Mouse (Mus musculus): ENCODE measurements around the gene 1110008P14Rik. TPM values are rescaled to one million over a fixed set of nuclear protein-coding genes. Genes with fewer than 3 reads are reported as not detected.

Gene 1110008P14Rik
- polyA plus RNA-seq, 1 experiment from 2014 or later = 46.5 TPM

DNA sequence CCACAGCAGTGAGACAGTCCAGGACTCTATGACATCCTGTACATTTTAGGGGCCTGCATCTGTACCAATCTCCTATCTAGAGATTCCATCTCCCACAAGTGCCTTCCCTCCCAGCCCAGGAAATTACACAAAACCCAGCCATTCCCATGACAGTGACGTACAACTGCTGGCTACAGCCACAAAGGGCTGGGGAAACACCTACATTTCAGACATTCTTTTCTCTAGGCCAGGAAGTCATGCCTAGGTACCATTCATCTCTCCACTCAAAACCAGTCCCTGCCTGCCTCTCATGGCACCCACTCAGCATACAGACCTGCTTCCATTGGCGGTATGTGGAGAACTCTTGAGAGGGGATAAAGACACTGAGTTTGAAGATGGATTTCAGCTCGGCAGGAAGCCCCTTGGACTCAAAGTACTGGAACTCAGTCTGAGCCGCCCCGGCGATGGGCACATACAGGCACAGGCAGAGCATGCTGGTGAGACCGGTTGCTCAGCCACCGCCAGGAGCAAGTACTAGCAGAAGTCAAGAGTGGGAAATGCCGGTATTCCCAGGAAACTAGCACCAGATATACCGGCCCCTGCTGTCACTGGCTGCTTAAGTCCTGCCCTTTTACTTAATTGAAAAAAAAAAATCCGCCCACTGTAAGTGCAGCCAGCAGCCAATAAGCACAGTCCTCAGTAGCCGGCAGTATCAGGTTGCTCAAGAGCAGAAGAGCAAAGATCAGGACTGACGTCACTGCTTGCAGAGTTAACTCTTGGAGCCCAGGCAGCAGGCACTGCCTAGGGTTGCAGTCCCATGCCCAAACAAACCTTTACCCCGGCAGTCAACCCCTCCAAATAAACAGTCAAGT lies 42.0 kb upstream of the 1110008P14Rik start:
- Histone ChIP-seq H3K9ac (ENCODE audit: low read length) (peak overlapping the region; percentile 67), H3K27me3 (ENCODE audit: control insufficient read depth, insufficient read depth, low read length) (no peaks in the 10 kb centered on the region), H3K27ac (ENCODE audit: low read length) (peak overlapping the region; percentile 89), H3K9me3 (replicated peaks; ENCODE audit: control insufficient read depth, low read length) (no peaks in the 10 kb centered on the region), H3K36me3 (ENCODE audit: control insufficient read depth, insufficient read depth) (peaks cover 8% of the 10 kb centered on the region; the same call in 1 of the 2 replicates), H3K4me2 (ENCODE audit: low read depth, low read length) (peak overlapping the region; percentile 86), H3K4me3 (ENCODE audit: low read length) (peak overlapping the region; percentile 61), H3K4me1 (ENCODE audit: control insufficient read depth, insufficient read depth, low read length) (peaks cover 36% of the 10 kb centered on the region)
- WGBS = 6% methylated on average over 14 of the region's 14 CpGs
- ATAC-seq (replicated peaks; ENCODE audit: extremely low read depth, insufficient read depth, low FRiP score) = peak; percentile 92

DNA sequence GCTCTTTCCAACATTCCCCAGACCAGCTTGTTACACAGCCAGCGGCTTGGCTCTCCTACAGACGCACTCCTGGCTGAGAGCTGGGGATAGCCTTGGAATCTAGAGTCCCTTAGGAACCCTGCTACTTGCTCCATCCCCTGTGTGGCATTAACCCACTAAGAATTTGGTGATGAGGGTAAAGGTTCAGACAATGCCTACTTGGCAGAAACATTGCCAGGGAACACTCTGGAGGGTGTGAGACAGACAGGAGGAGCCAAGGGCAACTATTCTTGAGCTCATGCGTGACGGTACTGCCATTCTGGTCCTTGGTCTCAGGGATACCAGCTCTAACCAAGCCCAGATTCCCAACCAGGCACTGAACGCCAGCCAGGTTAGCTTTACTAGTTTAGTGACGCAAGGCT lies 40.1 kb upstream of the 1110008P14Rik start:
- H3K9ac ChIP-seq (ENCODE audit: low read length) = no peak overlapping the region
- 88% methylated on average over 6 of the region's 6 CpGs for WGBS
- H3K4me3 ChIP-seq (ENCODE audit: low read length) = no peak overlapping the region
- H3K4me1 ChIP-seq (ENCODE audit: control insufficient read depth, insufficient read depth, low read length) = peaks cover 28% of the 10 kb centered on the region
- H3K9me3 ChIP-seq (replicated peaks; ENCODE audit: control insufficient read depth, low read length) = no peaks in the 10 kb centered on the region
- H3K27me3 ChIP-seq (ENCODE audit: control insufficient read depth, insufficient read depth, low read length) = no peaks in the 10 kb centered on the region
- no peak overlapping the region for H3K27ac ChIP-seq (ENCODE audit: low read length)
- no peak overlapping the region for H3K4me2 ChIP-seq (ENCODE audit: low read depth, low read length)
- ATAC-seq (replicated peaks; ENCODE audit: extremely low read depth, insufficient read depth, low FRiP score) = no peak
- peaks cover 19% of the 10 kb centered on the region for H3K36me3 ChIP-seq (ENCODE audit: control insufficient read depth, insufficient read depth)

DNA sequence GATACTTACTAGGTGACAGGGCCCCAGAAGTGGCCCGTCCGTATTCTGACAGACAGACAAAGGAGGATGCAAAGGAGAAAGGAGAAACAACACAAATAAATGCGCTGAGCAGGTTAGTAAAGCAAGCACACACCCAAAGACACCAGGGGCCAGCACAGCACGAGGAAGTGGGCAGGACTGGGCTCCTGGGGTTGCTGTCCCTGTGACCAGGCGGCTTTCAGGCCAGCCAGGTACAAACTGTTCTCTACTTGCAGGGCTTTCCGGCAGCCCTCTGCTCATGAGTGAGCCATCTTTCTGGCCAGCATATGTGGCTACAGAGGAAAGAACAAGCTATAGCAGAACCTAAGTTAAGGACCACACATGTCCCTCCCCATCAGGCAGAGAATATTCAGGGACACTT lies 38.9 kb upstream of the 1110008P14Rik start:
- H3K9me3 ChIP-seq (replicated peaks; ENCODE audit: control insufficient read depth, low read length) = no peaks in the 10 kb centered on the region
- no peak overlapping the region for H3K4me2 ChIP-seq (ENCODE audit: low read depth, low read length)
- H3K36me3 ChIP-seq (ENCODE audit: control insufficient read depth, insufficient read depth) = peaks cover 30% of the 10 kb centered on the region
- H3K4me3 ChIP-seq (ENCODE audit: low read length) = no peak overlapping the region
- H3K9ac ChIP-seq (ENCODE audit: low read length) = no peak overlapping the region
- H3K27me3 ChIP-seq (ENCODE audit: control insufficient read depth, insufficient read depth, low read length) = no peaks in the 10 kb centered on the region
- ATAC-seq (replicated peaks; ENCODE audit: extremely low read depth, insufficient read depth, low FRiP score) = no peak
- no peak overlapping the region for H3K27ac ChIP-seq (ENCODE audit: low read length)
- WGBS = 81% methylated on average over 6 of the region's 6 CpGs
- H3K4me1 ChIP-seq (ENCODE audit: control insufficient read depth, insufficient read depth, low read length) = peaks cover 28% of the 10 kb centered on the region

DNA sequence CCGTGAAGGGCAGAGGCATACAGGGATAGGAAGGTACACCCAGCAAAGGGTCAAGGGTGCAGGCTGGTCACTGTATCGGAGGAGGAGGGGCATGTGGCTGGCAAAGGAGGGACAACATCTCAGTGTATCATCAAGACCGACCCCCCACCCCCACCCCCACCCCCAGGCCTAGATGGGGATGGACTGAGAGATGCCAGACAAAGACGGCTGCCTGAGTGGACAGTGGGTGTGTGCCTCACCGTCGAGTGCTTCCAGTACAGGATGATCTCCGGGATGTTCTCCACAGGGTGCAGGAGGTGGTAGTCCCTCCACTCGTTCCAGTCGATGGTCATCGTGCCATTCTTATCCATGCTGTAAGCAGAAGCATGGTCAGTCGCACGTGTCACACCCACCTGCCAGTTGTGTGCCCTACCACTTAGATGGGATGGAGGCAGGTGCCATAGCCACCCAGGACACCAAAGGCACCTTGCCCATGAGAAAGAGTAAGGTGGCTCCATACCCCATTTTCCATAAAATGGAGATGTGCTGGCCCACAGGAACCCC lies 38.4 kb upstream of the 1110008P14Rik start:
- Histone ChIP-seq H3K27me3 (ENCODE audit: control insufficient read depth, insufficient read depth, low read length) (no peaks in the 10 kb centered on the region), H3K4me1 (ENCODE audit: control insufficient read depth, insufficient read depth, low read length) (peaks cover 28% of the 10 kb centered on the region), H3K27ac (ENCODE audit: low read length) (no peak overlapping the region), H3K4me3 (ENCODE audit: low read length) (no peak overlapping the region), H3K9ac (ENCODE audit: low read length) (no peak overlapping the region), H3K4me2 (ENCODE audit: low read depth, low read length) (no peak overlapping the region), H3K36me3 (ENCODE audit: control insufficient read depth, insufficient read depth) (peaks cover 35% of the 10 kb centered on the region), H3K9me3 (replicated peaks; ENCODE audit: control insufficient read depth, low read length) (no peaks in the 10 kb centered on the region)
- 86% methylated on average over 12 of the region's 12 CpGs for WGBS
- no peak for ATAC-seq (replicated peaks; ENCODE audit: extremely low read depth, insufficient read depth, low FRiP score)

DNA sequence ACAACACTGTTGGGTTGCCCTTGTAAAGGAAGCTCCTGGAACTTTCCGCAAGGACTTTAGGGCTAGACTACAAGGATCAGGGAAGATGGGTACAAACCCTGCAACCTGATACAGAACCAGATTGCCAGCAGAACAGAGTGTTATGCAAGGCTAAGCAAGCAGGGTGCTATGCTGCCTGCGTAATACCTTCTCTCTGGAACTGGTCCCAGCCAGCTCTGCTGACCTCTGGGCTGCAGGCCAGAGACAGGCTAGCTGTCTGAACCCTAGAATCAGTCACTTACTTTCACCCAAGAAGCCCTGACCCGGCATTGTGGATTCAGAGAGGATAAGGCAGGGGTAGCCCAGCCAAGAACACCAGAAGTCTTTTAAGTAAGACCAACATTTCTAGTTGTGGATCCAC lies 37.6 kb upstream of the 1110008P14Rik start:
- no peaks in the 10 kb centered on the region for H3K9me3 ChIP-seq (replicated peaks; ENCODE audit: control insufficient read depth, low read length)
- H3K27me3 ChIP-seq (ENCODE audit: control insufficient read depth, insufficient read depth, low read length) = no peaks in the 10 kb centered on the region
- no peak overlapping the region for H3K4me2 ChIP-seq (ENCODE audit: low read depth, low read length)
- WGBS = 70% methylated on average over 3 of the region's 3 CpGs
- peaks cover 21% of the 10 kb centered on the region for H3K4me1 ChIP-seq (ENCODE audit: control insufficient read depth, insufficient read depth, low read length)
- H3K36me3 ChIP-seq (ENCODE audit: control insufficient read depth, insufficient read depth) = peaks cover 35% of the 10 kb centered on the region
- no peak overlapping the region for H3K27ac ChIP-seq (ENCODE audit: low read length)
- no peak overlapping the region for H3K9ac ChIP-seq (ENCODE audit: low read length)
- no peak overlapping the region for H3K4me3 ChIP-seq (ENCODE audit: low read length)
- ATAC-seq (replicated peaks; ENCODE audit: extremely low read depth, insufficient read depth, low FRiP score) = no peak

DNA sequence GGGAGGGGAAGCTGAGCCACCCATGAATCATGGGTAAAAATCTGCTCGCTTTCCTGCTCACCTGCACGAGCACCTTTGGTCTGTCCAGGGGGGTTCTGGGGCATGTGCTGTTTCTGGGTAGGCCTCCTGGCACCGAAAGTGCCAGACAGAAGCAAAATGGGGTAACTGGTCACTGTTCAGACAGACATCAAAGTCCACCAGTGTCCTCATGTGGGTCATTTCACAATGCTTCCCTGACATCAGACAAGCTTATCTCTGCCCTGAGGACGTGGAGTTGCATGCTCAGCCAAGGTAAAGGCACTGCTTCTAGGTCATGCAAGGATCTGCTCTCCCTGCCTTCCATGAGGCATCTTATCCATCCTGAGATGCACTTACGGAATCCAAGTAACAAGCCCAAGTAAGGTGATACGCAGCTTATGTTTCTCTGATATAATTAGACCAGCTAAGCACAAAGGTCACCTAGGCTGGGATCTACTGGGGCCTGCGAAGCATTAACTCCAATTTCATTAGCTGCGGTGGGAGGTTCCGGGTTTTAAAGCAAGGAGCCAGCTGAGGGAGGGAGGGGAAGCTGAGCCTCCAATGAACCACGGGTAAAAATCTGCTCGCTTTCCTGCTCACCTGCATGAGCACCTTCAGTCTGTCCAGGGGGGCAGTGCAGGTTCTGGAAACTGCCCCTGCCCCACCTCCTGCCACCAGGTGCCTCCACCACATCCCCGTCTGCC lies 36.9 kb upstream of the 1110008P14Rik start:
- Histone ChIP-seq H3K4me1 (ENCODE audit: control insufficient read depth, insufficient read depth, low read length) (peaks cover 16% of the 10 kb centered on the region), H3K4me2 (ENCODE audit: low read depth, low read length) (no peak overlapping the region), H3K27me3 (ENCODE audit: control insufficient read depth, insufficient read depth, low read length) (no peaks in the 10 kb centered on the region), H3K36me3 (ENCODE audit: control insufficient read depth, insufficient read depth) (peaks cover 35% of the 10 kb centered on the region), H3K9ac (ENCODE audit: low read length) (no peak overlapping the region), H3K9me3 (replicated peaks; ENCODE audit: control insufficient read depth, low read length) (no peaks in the 10 kb centered on the region), H3K27ac (ENCODE audit: low read length) (no peak overlapping the region), H3K4me3 (ENCODE audit: low read length) (no peak overlapping the region)
- no peak for ATAC-seq (replicated peaks; ENCODE audit: extremely low read depth, insufficient read depth, low FRiP score)
- 78% methylated on average over 12 of the region's 12 CpGs for WGBS

DNA sequence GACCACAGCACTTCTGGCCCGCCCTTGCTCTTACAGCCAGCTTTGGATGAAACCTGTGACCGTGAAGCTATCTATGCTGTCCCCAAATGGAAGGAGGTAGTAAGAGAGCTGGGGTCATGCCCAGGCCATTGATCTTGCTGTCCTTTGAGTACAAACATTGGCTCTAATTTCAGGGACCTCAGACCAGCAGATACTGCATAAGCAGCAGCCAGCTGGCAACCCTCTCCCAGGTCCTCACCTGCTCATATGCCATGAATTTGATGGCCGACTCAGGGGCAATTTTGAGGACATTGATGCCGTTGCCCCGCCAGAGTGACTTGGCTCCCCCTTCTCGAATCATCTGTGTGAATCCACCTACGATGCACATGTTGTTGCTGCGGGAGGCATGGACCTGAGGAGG lies 35.7 kb upstream of the 1110008P14Rik start:
- Histone ChIP-seq H3K36me3 (ENCODE audit: control insufficient read depth, insufficient read depth) (peaks cover 35% of the 10 kb centered on the region), H3K9me3 (replicated peaks; ENCODE audit: control insufficient read depth, low read length) (no peaks in the 10 kb centered on the region), H3K4me3 (ENCODE audit: low read length) (no peak overlapping the region), H3K27ac (ENCODE audit: low read length) (no peak overlapping the region), H3K4me1 (ENCODE audit: control insufficient read depth, insufficient read depth, low read length) (peaks cover 5% of the 10 kb centered on the region), H3K9ac (ENCODE audit: low read length) (no peak overlapping the region), H3K4me2 (ENCODE audit: low read depth, low read length) (no peak overlapping the region), H3K27me3 (ENCODE audit: control insufficient read depth, insufficient read depth, low read length) (no peaks in the 10 kb centered on the region)
- ATAC-seq (replicated peaks; ENCODE audit: extremely low read depth, insufficient read depth, low FRiP score) = no peak
- WGBS = 87% methylated on average over 8 of the region's 8 CpGs

DNA sequence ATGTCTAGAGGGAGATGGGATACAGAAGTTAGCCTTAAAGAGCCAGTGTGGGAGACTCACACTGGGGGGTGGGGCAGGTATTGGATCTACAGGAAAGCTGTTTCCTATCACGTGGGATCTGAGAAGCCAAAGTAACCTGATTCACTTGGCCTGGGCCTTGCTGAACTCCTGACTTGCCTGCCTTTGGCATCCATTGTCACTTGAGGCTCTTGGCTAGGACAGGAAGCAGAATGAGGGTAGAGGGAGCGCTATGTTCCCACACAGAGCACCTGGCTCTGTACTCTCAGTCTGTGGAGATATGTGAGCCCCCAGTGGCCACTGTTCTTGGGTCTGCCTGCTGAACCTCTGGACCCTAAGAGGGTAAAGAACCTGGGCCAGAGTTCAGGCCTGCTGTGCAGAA lies 34.8 kb upstream of the 1110008P14Rik start:
- 80% methylated on average over 2 of the region's 2 CpGs for WGBS
- no peak for ATAC-seq (replicated peaks; ENCODE audit: extremely low read depth, insufficient read depth, low FRiP score)
- Histone ChIP-seq H3K27me3 (ENCODE audit: control insufficient read depth, insufficient read depth, low read length) (no peaks in the 10 kb centered on the region), H3K4me3 (ENCODE audit: low read length) (no peak overlapping the region), H3K4me2 (ENCODE audit: low read depth, low read length) (no peak overlapping the region), H3K27ac (ENCODE audit: low read length) (no peak overlapping the region), H3K9me3 (replicated peaks; ENCODE audit: control insufficient read depth, low read length) (no peaks in the 10 kb centered on the region), H3K36me3 (ENCODE audit: control insufficient read depth, insufficient read depth) (peaks cover 35% of the 10 kb centered on the region), H3K4me1 (ENCODE audit: control insufficient read depth, insufficient read depth, low read length) (peaks cover 4% of the 10 kb centered on the region; the same call in 1 of the 2 replicates), H3K9ac (ENCODE audit: low read length) (no peak overlapping the region)

DNA sequence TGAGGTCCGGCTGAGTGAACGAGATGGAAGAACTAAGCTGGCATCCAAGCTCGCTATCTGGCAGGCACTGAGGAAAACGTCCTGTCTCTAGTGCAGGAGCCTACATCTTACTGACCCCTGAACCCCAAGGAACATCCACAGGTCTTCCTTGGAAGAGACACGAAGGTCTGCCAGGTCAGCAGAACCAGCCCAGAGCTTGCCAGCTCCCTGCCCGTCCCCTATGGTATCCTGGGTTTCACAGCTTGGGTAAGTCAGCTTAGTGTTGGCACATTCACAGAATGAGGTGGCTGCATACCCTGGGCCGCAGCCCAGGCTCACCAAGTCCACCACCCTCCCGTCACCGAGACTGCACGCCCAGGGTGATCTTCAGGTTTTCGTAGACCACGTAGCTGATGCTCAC lies 34.1 kb upstream of the 1110008P14Rik start:
- Histone ChIP-seq H3K27ac (ENCODE audit: low read length) (no peak overlapping the region), H3K4me2 (ENCODE audit: low read depth, low read length) (no peak overlapping the region), H3K9me3 (replicated peaks; ENCODE audit: control insufficient read depth, low read length) (no peaks in the 10 kb centered on the region), H3K4me3 (ENCODE audit: low read length) (no peak overlapping the region), H3K9ac (ENCODE audit: low read length) (no peak overlapping the region), H3K4me1 (ENCODE audit: control insufficient read depth, insufficient read depth, low read length) (peaks cover 4% of the 10 kb centered on the region; the same call in 1 of the 2 replicates), H3K36me3 (ENCODE audit: control insufficient read depth, insufficient read depth) (peaks cover 35% of the 10 kb centered on the region), H3K27me3 (ENCODE audit: control insufficient read depth, insufficient read depth, low read length) (no peaks in the 10 kb centered on the region)
- 94% methylated on average over 12 of the region's 12 CpGs for WGBS
- ATAC-seq (replicated peaks; ENCODE audit: extremely low read depth, insufficient read depth, low FRiP score) = no peak

Measured in heart, embryonic 16.5 days (tissue).